Mouse (Mus musculus) neural tube, embryonic 12.5 days (tissue): Measurements from ENCODE around the gene Fam71b. TPM values are rescaled to one million over a fixed set of nuclear protein-coding genes. Genes with fewer than 3 reads are reported as not detected.
A peak's percentile ranks its signal among the peaks of the same experiment; 100 is the strongest.
"Not testable (repeated sequence)": the region's sequence is repeated elsewhere in the genome, so short reads cannot be mapped to it uniquely, and the experiment has no call there.

ENCODE experiments used
- ATAC-seq: fragments of 200-750 bp; cut with Nextera tagmentation; 2 replicates; pipeline ENCODE4 v1.8.0; 2017; ENCODE audit warnings: low read depth, mild to moderate bottlenecking, moderate TSS enrichment, moderate library complexity; ENCODE audit not compliant: low FRiP score
- H3K27ac ChIP-seq: fragments of 300-500 bp; sonication (generic); 2 replicates; pipeline ENCODE4 v1.5.1; 2016
- H3K27me3 ChIP-seq: fragments of 300-500 bp; sonication (generic); replicated peaks from 2 replicates; pipeline ENCODE4 v1.6.1; 2016; ENCODE audit warnings: mild to moderate bottlenecking
- H3K36me3 ChIP-seq: fragments of 300-500 bp; sonication (generic); 2 replicates; pipeline ENCODE4 v1.6.1; 2016; ENCODE audit warnings: mild to moderate bottlenecking
- H3K4me1 ChIP-seq: fragments of 300-500 bp; sonication (generic); 2 replicates; pipeline ENCODE4 v1.6.1; 2016
- H3K4me2 ChIP-seq: fragments of 300-500 bp; sonication (generic); replicated peaks from 2 replicates; pipeline ENCODE4 v1.6.1; 2016; ENCODE audit warnings: mild to moderate bottlenecking
- H3K4me3 ChIP-seq: fragments of 300-500 bp; sonication (generic); 2 replicates; pipeline ENCODE4 v1.5.1; 2016
- H3K9ac ChIP-seq: fragments of 300-500 bp; sonication (generic); 2 replicates; pipeline ENCODE4 v1.6.1; 2016; ENCODE audit warnings: mild to moderate bottlenecking
- H3K9me3 ChIP-seq: fragments of 300-500 bp; sonication (generic); 2 replicates; pipeline ENCODE4 v1.6.1; 2016; ENCODE audit warnings: mild to moderate bottlenecking
- WGBS: fragments of 180-500 bp; shearing (Covaris S2); methylation state at CpG from one replicate; pipeline ENCODE4 v1.1.7; 2016; 5-methylcytosine and 5-hydroxymethylcytosine counted together
- polyA plus RNA-seq: library from polyadenylated mRNA; unstranded; fragments of >200 nt; fragmentation: Nextera tagmentation; extraction: Ambion mirVana; gene quantifications from 2 replicates; pipeline ENCODE4 v1.2.1, GENCODE M21; 2016

Gene Fam71b
- polyA plus RNA-seq, 1 experiment from 2014 or later, result not detected

GRCm38 (mm10) chr11:46406721-46407120 lies 10.4 kb downstream of the Fam71b start:
- no peaks in the 10 kb centered on the region for H3K36me3 ChIP-seq
- H3K9me3 ChIP-seq, result no peaks in the 10 kb centered on the region
- 43% methylated on average over 10 of the region's 10 CpGs for WGBS
- no peaks in the 10 kb centered on the region for H3K4me1 ChIP-seq
- H3K27ac ChIP-seq, result no peak overlapping the region
- no peak overlapping the region for H3K4me3 ChIP-seq
- no peak overlapping the region for H3K9ac ChIP-seq
- ATAC-seq, result no peak
- H3K27me3 ChIP-seq, result no peaks in the 10 kb centered on the region
- no peak overlapping the region for H3K4me2 ChIP-seq

GRCm38 (mm10) chr11:46410018-46410563 lies 13.7 kb downstream of the Fam71b start:
- Histone ChIP-seq H3K36me3 (no peaks in the 10 kb centered on the region), H3K9ac (no peak overlapping the region), H3K4me1 (no peaks in the 10 kb centered on the region), H3K4me3 (no peak overlapping the region), H3K4me2 (no peak overlapping the region), H3K9me3 (no peaks in the 10 kb centered on the region), H3K27ac (no peak overlapping the region), H3K27me3 (no peaks in the 10 kb centered on the region)
- no peak for ATAC-seq
- WGBS, result 27% methylated on average over 2 of the region's 2 CpGs

DNA sequence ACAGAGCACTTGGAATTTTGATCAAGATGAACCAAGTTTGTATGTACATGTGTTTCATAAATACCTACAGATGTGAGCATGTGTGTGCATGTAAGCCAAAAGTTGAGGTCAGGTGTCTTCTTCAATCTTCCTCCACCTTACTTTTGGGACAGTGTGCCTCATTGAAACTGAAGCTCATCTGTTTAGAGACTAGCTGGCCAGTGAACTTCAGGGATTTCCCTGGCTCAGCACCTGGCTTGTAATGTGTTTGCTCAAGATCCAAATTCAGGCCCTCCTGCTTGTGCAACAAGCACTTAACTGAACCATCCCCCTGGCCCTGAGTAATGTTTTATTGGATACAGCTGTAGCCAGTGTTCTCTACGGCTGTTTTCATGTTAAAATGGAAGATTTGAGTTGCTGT lies 22.1 kb downstream of the Fam71b start:
- Histone ChIP-seq H3K9me3 (no peaks in the 10 kb centered on the region), H3K9ac (no peak overlapping the region), H3K4me2 (no peak overlapping the region), H3K4me1 (no peaks in the 10 kb centered on the region), H3K4me3 (no peak overlapping the region), H3K27me3 (no peaks in the 10 kb centered on the region), H3K27ac (no peak overlapping the region), H3K36me3 (no peaks in the 10 kb centered on the region)
- ATAC-seq, result no peak
- WGBS, result 62% methylated on average over 1 of the region's 1 CpGs

DNA sequence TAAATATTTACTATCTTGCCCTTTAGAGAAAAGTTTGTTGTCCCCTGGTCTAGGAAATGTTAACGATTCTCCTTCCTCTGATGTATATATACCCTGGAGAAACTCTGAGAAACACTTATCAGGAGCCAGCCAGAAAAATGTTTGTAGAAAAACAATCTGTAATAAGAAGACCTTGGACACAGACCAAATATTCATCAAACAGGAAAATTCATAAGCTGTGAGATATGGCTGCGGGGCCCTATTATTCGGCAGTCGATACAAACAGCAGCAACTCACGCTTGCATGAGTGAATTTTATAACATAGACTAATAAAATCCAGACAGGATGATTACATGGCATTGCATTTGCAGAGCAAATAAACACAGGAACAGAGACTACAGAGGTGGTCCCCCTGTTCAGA lies 22.5 kb downstream of the Fam71b start:
- Histone ChIP-seq H3K27ac (no peak overlapping the region), H3K9me3 (no peaks in the 10 kb centered on the region), H3K4me2 (no peak overlapping the region), H3K27me3 (no peaks in the 10 kb centered on the region), H3K4me3 (no peak overlapping the region), H3K9ac (no peak overlapping the region), H3K4me1 (no peaks in the 10 kb centered on the region), H3K36me3 (no peaks in the 10 kb centered on the region)
- no peak for ATAC-seq
- 87% methylated on average over 5 of the region's 5 CpGs for WGBS

- Histone ChIP-seq H3K9ac (no peak overlapping the region), H3K4me3 (no peak overlapping the region), H3K36me3 (no peaks in the 10 kb centered on the region), H3K9me3 (no peaks in the 10 kb centered on the region), H3K27ac (no peak overlapping the region), H3K4me1 (no peaks in the 10 kb centered on the region), H3K27me3 (no peaks in the 10 kb centered on the region), H3K4me2 (no peak overlapping the region)
- ATAC-seq, result no peak
- 84% methylated on average over 8 of the region's 8 CpGs for WGBS
Measured at GRCm38 (mm10) chr11:46421086-46421888, 24.9 kb downstream of the Fam71b start.

DNA sequence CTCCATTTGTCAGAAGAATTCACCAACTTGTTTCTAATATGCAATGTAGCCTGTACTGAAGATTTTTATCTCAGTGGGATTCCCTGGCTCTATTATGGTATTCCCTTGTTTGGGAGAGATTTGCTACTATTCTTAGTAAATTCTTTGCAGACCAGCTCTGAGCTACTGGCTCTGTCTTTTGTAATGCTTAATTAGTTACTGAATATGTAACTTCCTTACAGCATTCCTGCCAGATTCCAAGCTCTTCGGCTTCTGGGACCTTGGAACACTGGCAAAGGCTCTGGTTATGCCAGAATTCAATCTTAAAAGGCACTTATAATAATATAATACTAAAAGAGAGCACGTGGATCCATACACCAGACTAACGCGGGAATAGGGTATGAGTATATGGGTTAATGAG lies 31.8 kb downstream of the Fam71b start:
- H3K4me2 ChIP-seq, H3K36me3 ChIP-seq, H3K4me3 ChIP-seq, H3K9ac ChIP-seq, H3K27me3 ChIP-seq, H3K4me1 ChIP-seq, H3K9me3 ChIP-seq, ATAC-seq, H3K27ac ChIP-seq: not testable (repeated sequence)
- WGBS, result 47% methylated on average over 4 of the region's 4 CpGs

- Histone ChIP-seq H3K4me3 (no peak overlapping the region), H3K4me2 (no peak overlapping the region), H3K36me3 (no peaks in the 10 kb centered on the region), H3K27ac (no peak overlapping the region), H3K4me1 (no peaks in the 10 kb centered on the region), H3K9ac (no peak overlapping the region), H3K27me3 (no peaks in the 10 kb centered on the region), H3K9me3 (no peaks in the 10 kb centered on the region)
- WGBS, result 82% methylated on average over 2 of the region's 2 CpGs
- no peak for ATAC-seq
Measured at GRCm38 (mm10) chr11:46430123-46430522, 33.8 kb downstream of the Fam71b start.

DNA sequence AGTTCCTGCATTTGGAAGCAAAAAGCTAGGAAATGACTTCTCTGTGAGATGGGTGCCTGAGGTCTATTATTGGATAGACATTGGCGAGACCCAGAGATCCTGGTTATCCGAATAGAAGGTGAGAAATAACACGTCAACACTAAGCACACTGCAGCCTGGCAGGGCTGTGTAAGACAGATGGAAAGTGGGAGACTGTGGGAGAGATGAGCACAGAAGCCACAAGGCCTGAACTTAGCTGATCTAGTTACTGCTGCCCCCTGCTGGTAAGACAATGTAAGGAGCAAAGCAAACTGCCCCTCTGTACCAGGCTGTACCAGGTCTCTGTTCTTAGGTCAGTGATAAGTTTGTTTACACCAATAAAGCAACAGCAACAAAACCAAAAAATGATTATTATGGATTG lies 34.8 kb downstream of the Fam71b start:
- Histone ChIP-seq H3K9me3 (no peaks in the 10 kb centered on the region), H3K36me3 (no peaks in the 10 kb centered on the region), H3K4me3 (no peak overlapping the region), H3K27ac (no peak overlapping the region), H3K4me1 (peaks cover 2% of the 10 kb centered on the region; the same call in 1 of the 2 replicates), H3K4me2 (no peak overlapping the region), H3K9ac (no peak overlapping the region), H3K27me3 (no peaks in the 10 kb centered on the region)
- WGBS, result 30% methylated on average over 3 of the region's 3 CpGs
- ATAC-seq, result peak; percentile 93

GRCm38 (mm10) chr11:46435363-46435762 lies 39.0 kb downstream of the Fam71b start:
- Histone ChIP-seq H3K9ac (no peak overlapping the region), H3K27me3 (no peaks in the 10 kb centered on the region), H3K4me2 (no peak overlapping the region), H3K4me1 (peaks cover 8% of the 10 kb centered on the region), H3K4me3 (no peak overlapping the region), H3K9me3 (no peaks in the 10 kb centered on the region), H3K36me3 (peaks cover 1% of the 10 kb centered on the region; the same call in 1 of the 2 replicates), H3K27ac (no peak overlapping the region)
- ATAC-seq, result no peak

- Histone ChIP-seq H3K27me3 (no peaks in the 10 kb centered on the region), H3K27ac (peak within 1 kb of the TSS; percentile 77), H3K4me2 (peak within 1 kb of the TSS; percentile 81), H3K4me1 (peaks cover 8% of the 10 kb centered on the region), H3K9ac (peak within 1 kb of the TSS; percentile 92), H3K9me3 (no peaks in the 10 kb centered on the region), H3K36me3 (peaks cover 12% of the 10 kb centered on the region; the same call in 1 of the 2 replicates), H3K4me3 (peak within 1 kb of the TSS; percentile 91)
- under 1% methylated on average over 59 of the region's 59 CpGs for WGBS
- ATAC-seq, result peak; percentile 99
Measured at GRCm38 (mm10) chr11:46436760-46437458, 40.5 kb downstream of the Fam71b start, which contains the start of gene Med7. Med7 (plus strand) TSS chr11:46436925.

DNA sequence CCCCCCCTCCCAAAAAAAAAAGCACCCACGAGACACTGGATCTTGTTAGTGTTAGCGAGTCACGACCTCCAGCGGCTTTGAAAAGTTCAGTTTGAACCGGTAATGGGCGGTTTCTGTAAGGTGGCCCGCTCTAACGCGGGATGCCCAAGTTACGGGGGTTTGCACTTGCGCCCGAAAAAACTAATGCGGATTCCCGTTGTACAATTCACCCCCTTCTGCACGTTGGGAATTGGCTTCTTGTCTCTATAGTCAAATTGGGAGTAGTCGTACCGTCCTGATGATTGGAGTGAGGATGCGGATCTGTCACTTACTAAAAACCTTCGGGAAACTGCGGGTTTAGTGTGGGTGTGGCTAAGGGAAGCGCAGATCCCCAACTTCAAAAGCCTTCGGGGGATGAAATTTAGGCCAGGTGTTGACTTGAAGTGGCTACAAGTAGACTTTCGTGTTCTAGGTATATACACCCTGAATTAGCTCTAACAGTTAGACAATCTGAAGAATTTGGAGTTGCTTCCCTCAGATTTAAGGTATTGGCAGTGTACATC lies 41.2 kb downstream of the Fam71b start:
- ATAC-seq, result peak; percentile 46
- 2% methylated on average over 23 of the region's 23 CpGs for WGBS

DNA sequence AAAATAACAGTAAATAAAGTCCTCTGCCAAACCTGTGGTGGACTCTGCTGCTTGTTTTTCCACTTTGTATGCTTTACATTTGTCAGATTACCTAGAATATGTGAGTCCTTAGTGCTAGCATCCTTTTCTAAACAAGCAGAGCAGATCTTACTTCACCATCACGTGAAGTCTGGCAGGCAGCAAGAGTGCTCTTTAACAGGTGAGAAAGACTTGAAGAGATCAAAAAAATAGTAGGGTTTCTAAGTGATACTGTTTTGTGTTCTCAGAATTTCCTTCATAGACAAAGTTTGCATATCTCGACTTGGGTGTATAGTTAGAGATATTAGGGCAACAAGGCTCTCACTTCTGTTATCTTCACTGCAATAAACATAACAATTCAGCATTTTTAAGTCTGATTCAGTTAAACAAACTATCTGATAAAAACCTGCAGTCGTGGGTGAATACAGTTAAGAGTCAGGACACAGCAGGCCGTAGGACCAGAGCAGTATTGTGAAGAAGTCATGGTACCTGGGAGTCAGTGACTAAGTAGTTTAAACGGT lies 42.7 kb downstream of the Fam71b start:
- 93% methylated on average over 5 of the region's 5 CpGs for WGBS
- no peak overlapping the region for H3K4me2 ChIP-seq
- H3K36me3 ChIP-seq, result peaks cover 20% of the 10 kb centered on the region; the same call in 1 of the 2 replicates
- H3K4me3 ChIP-seq, result no peak overlapping the region
- H3K4me1 ChIP-seq, result peaks cover 8% of the 10 kb centered on the region
- H3K9ac ChIP-seq, result no peak overlapping the region
- no peaks in the 10 kb centered on the region for H3K27me3 ChIP-seq
- no peak overlapping the region for H3K27ac ChIP-seq
- no peak for ATAC-seq
- H3K9me3 ChIP-seq, result no peaks in the 10 kb centered on the region

More for the DNA sequence above, 41.2 kb downstream of the Fam71b start:
- Histone ChIP-seq H3K4me2 (peak overlapping the region; percentile 81), H3K4me3 (peak overlapping the region; percentile 91), H3K36me3 (peaks cover 16% of the 10 kb centered on the region; the same call in 1 of the 2 replicates), H3K27me3 (no peaks in the 10 kb centered on the region), H3K9ac (peak overlapping the region; percentile 92), H3K9me3 (no peaks in the 10 kb centered on the region), H3K4me1 (peaks cover 8% of the 10 kb centered on the region), H3K27ac (no peak overlapping the region)
